Mouse (Mus musculus): ENCODE results near the gene Wdr63. TPM values are rescaled to one million over a fixed set of nuclear protein-coding genes. Genes with fewer than 3 reads are reported as not detected.

The Wdr63 gene
- total and polyA plus RNA-seq, 3 experiments = not detected

DNA sequence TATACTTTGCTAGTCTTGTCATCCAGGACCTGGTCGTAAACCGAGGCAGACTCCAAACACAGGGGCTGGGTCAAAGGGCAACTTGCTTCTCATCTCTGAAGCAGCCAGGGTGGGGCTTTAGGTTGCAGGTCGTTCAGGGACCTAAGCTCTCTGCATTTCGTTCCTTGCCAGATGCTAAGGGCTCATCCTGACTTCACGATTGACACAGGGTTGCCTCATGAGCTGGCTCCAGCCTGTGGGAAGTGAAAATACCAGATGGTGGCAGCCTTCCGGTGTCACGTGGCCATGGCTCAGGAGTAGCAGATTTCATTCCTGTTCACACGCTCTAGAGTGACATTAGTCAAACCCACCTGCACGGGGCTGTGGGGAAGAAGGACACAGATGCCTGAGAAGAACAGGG, 26.9 kb upstream of the Wdr63 start:
- no peaks in the 10 kb centered on the region for H3K9me3 ChIP-seq (replicated peaks; ENCODE audit: insufficient read depth, low read length)
- TF ChIP-seq CHD1 (IDR thresholded peaks at IDR 0.05; ENCODE audit: low read depth, low read length) (no peak), UBTF (IDR thresholded peaks at IDR 0.05; ENCODE audit: borderline replicate concordance, insufficient read depth, low read depth, low read length) (no peak), MEF2A (IDR thresholded peaks at IDR 0.05; ENCODE audit: extremely low read depth, insufficient replicate concordance, low read depth, low read length, poor library complexity, severe bottlenecking) (no peak)
- peaks cover 0 to 6% of the 10 kb centered on the region in 2 experiments; a peak in 1 of 4 replicates for H3K4me1 ChIP-seq (ENCODE audit: control insufficient read depth in 1 of 2, insufficient read depth in 2 of 2, low read length in 2 of 2)
- no peak overlapping the region for H3K9ac ChIP-seq (ENCODE audit: control insufficient read depth, low read depth, low read length, poor library complexity, severe bottlenecking)
- H3K27ac ChIP-seq (ENCODE audit: control insufficient read depth, low read depth, low read length) = no peak overlapping the region
- DNase-seq (ENCODE audit: low read depth, low spot score) = no peak
- H3K27me3 ChIP-seq (ENCODE audit: control insufficient read depth in 1 of 2, insufficient read depth in 2 of 2, low read length in 2 of 2) = no peaks in the 10 kb centered on the region
- no peaks in the 10 kb centered on the region for H3K79me2 ChIP-seq (ENCODE audit: control insufficient read depth, insufficient read depth, low read length, poor library complexity)
- H3K36me3 ChIP-seq (ENCODE audit: control insufficient read depth in 1 of 2, insufficient read depth in 2 of 2, low read length in 2 of 2) = no peaks in the 10 kb centered on the region; a peak in 1 of 4 replicates
- H3K4me3 ChIP-seq (ENCODE audit: control insufficient read depth in 1 of 2, insufficient read depth in 1 of 2, low read depth in 2 of 2, low read length in 2 of 2) = no peak overlapping the region

DNA sequence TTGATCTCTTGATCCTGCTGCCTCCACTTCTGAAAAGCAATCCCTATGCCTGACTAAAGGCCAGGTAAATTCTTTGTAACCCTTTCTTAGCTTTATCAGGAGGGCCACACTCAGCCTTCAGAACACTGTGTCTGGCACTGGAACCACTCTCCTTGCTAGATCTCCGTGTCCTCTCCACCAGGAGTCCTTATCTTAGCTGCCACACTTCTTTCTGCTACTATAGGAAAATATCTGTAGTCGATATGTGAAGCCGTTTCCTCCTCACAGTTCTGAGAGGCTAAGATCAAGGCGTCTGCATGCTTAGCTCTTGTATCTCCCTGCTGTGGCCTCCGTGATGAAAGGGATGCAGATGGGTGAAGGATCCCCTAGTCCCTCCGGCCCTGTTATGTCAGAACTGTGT, 19.3 kb upstream of the Wdr63 start:
- TF ChIP-seq MAZ (IDR thresholded peaks at IDR 0.05; ENCODE audit: low read depth, low read length) (no peak), NELFE (IDR thresholded peaks at IDR 0.05; ENCODE audit: low read depth, low read length) (no peak), UBTF (IDR thresholded peaks at IDR 0.05; ENCODE audit: borderline replicate concordance, insufficient read depth, low read depth, low read length) (no peak), EP300 (IDR thresholded peaks at IDR 0.05; ENCODE audit: low read depth in 1 of 2, low read length in 2 of 2) (peak; percentile 93 to 95), RCOR1 (IDR thresholded peaks at IDR 0.05; ENCODE audit: low read depth, low read length) (peak; percentile 83), SIN3A (IDR thresholded peaks at IDR 0.05; ENCODE audit: low read length) (peak; percentile 54; the same call in 1 of the 2 replicates), MYC (IDR thresholded peaks at IDR 0.05; ENCODE audit: low read depth, low read length) (0 out of 2 replicates have a peak, but pooled peaks have one; percentile 33), BHLHE40 (IDR thresholded peaks at IDR 0.05; ENCODE audit: borderline replicate concordance, low read depth, low read length) (no peak), ETS1 (IDR thresholded peaks at IDR 0.05; ENCODE audit: low read depth, low read length) (peak; percentile 74), GATA1 (IDR thresholded peaks at IDR 0.05; ENCODE audit: low read depth, low read length) (peak; percentile 96), MAFK (IDR thresholded peaks at IDR 0.05; ENCODE audit: borderline replicate concordance, low read depth, low read length) (peak; percentile 30; the same call in 1 of the 2 replicates), TBP (IDR thresholded peaks at IDR 0.05; ENCODE audit: low read depth, low read length) (peak; percentile 66), TCF12 (IDR thresholded peaks at IDR 0.05; ENCODE audit: low read depth, low read length) (peak; percentile 96), ZKSCAN1 (IDR thresholded peaks at IDR 0.05; ENCODE audit: low read depth, low read length) (no peak), MXI1 (IDR thresholded peaks at IDR 0.05; ENCODE audit: low read depth, low read length) (no peak), ZC3H11A (IDR thresholded peaks at IDR 0.05; ENCODE audit: low read depth, low read length) (no peak), HCFC1 (IDR thresholded peaks at IDR 0.05; ENCODE audit: low read depth, low read length) (no peak), TAL1 (IDR thresholded peaks at IDR 0.05; ENCODE audit: low read length) (peak; percentile 80), ZNF384 (IDR thresholded peaks at IDR 0.05; ENCODE audit: low read depth, low read length) (no peak), MEF2A (IDR thresholded peaks at IDR 0.05; ENCODE audit: extremely low read depth, insufficient replicate concordance, low read depth, low read length, poor library complexity, severe bottlenecking) (no peak), SMC3 (IDR thresholded peaks at IDR 0.05; ENCODE audit: low read depth, low read length) (no peak)
- no peak overlapping the region for H3K9ac ChIP-seq (ENCODE audit: control insufficient read depth, low read depth, low read length, poor library complexity, severe bottlenecking)

More for the DNA sequence above, 19.3 kb upstream of the Wdr63 start:
- Histone ChIP-seq H3K9me3 (replicated peaks; ENCODE audit: insufficient read depth, low read length) (no peaks in the 10 kb centered on the region), H3K79me2 (ENCODE audit: control insufficient read depth, insufficient read depth, low read length, poor library complexity) (no peaks in the 10 kb centered on the region), H3K4me1 (ENCODE audit: control insufficient read depth in 1 of 2, insufficient read depth in 2 of 2, low read length in 2 of 2) (peaks cover 0 to 16% of the 10 kb centered on the region in 2 experiments; a peak in 3 of 4 replicates), H3K27ac (ENCODE audit: control insufficient read depth, low read depth, low read length) (peak overlapping the region; percentile 21; the same call in 1 of the 2 replicates), H3K27me3 (ENCODE audit: control insufficient read depth in 1 of 2, insufficient read depth in 2 of 2, low read length in 2 of 2) (no peaks in the 10 kb centered on the region), H3K4me3 (ENCODE audit: control insufficient read depth in 1 of 2, insufficient read depth in 1 of 2, low read depth in 2 of 2, low read length in 2 of 2) (no peak overlapping the region), H3K36me3 (ENCODE audit: control insufficient read depth in 1 of 2, insufficient read depth in 2 of 2, low read length in 2 of 2) (peaks cover 0 to 9% of the 10 kb centered on the region in 2 experiments; a peak in 2 of 4 replicates)
- DNase-seq (ENCODE audit: low read depth, low spot score) = peak; percentile 86

Measured in MEL (cell line).